Mouse (Mus musculus) thymus, adult 2 months (tissue): ENCODE results near the gene Plac1. TPM values are rescaled to one million over a fixed set of nuclear protein-coding genes. Genes with fewer than 3 reads are reported as not detected.

ENCODE experiments used
- DNase-seq: peaks from one replicate; pipeline ENCODE4 v3.0.0; 2021
- H3K27ac ChIP-seq: fragments of 200-500 bp; 2 replicates; pipeline ENCODE4 v1.5.1; 2012; ENCODE audit warnings: low read length, control low read depth; ENCODE audit not compliant: control insufficient read depth, insufficient read depth
- H3K27me3 ChIP-seq: fragments of 200-500 bp; 2 replicates; pipeline ENCODE4 v1.6.1; 2012; ENCODE audit warnings: mild to moderate bottlenecking, low read length, moderate library complexity, mixed read lengths; ENCODE audit not compliant: control insufficient read depth, insufficient read depth
- H3K36me3 ChIP-seq: fragments of 200-500 bp; 2 replicates; pipeline ENCODE4 v1.6.1; 2012; ENCODE audit warnings: mild to moderate bottlenecking, low read length, moderate library complexity; ENCODE audit not compliant: control insufficient read depth, insufficient read depth
- H3K4me1 ChIP-seq: fragments of 200-500 bp; replicated peaks from 2 replicates; pipeline ENCODE4 v1.6.1; 2012; ENCODE audit warnings: low read length; ENCODE audit not compliant: control insufficient read depth, insufficient read depth
- H3K4me3 ChIP-seq: fragments of 200-500 bp; 2 replicates; pipeline ENCODE4 v1.5.1; 2012; ENCODE audit warnings: mild to moderate bottlenecking, low read length, control low read depth, moderate library complexity; ENCODE audit not compliant: control insufficient read depth, insufficient read depth
- CTCF ChIP-seq: fragments of 200-500 bp; IDR thresholded peaks from 2 replicates; pipeline ENCODE4 v1.5.1; 2012; ENCODE audit warnings: mild to moderate bottlenecking, control low read depth, low read length, moderate library complexity, borderline replicate concordance; ENCODE audit not compliant: control insufficient read depth, poor library complexity, insufficient read depth; ENCODE audit errors: extremely low read depth
- POLR2A ChIP-seq: fragments of 200-500 bp; IDR thresholded peaks from 2 replicates; pipeline ENCODE4 v1.6.1; 2012; ENCODE audit warnings: mild to moderate bottlenecking, low read length, control low read depth, moderate library complexity; ENCODE audit not compliant: control insufficient read depth, poor library complexity, insufficient read depth; ENCODE audit errors: extremely low read depth
- WGBS: fragments of 180-500 bp; shearing (Covaris S2); methylation state at CpG from one replicate; pipeline ENCODE4 v1.1.7; 2018; 5-methylcytosine and 5-hydroxymethylcytosine counted together
- polyA plus RNA-seq: library from polyadenylated mRNA; depleted of rRNA; stranded (reverse); fragments of >200 nt; gene quantifications from 2 replicates; pipeline ENCODE4 v1.2.3, GENCODE M21; 2012

Gene Plac1
- polyA plus RNA-seq, 1 experiment: 0.31 TPM

DNA sequence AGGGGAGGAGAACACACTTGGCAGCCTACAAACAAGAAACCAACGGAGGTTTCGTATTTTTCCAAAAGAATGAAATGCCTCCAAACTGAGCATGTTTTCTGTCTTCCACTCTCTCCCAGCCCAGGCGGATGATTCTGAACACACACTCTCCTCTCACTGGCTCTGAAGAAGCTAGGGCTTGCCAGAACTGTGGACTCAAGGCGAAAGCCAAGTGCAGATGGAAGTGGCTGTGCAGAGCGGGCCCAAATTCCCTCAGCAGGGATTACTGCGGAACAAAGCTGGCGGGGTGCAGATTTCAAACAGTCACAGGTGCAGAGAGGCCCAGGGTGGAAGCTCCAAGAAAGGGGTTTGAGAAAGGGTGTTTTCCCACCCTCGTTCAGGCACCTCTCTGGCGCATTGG is 19.1 kb downstream of the Plac1 start:
- no peak overlapping the region for H3K27ac ChIP-seq
- no peaks in the 10 kb centered on the region for H3K4me1 ChIP-seq

GRCm38 (mm10) chrX:53214557-53215229 is 25.2 kb downstream of the Plac1 start:
- WGBS: 93% methylated on average over 7 of the region's 7 CpGs
- DNase-seq: no peak
- Histone ChIP-seq H3K4me1 (no peaks in the 10 kb centered on the region), H3K27me3 (no peaks in the 10 kb centered on the region), H3K4me3 (no peak overlapping the region), H3K36me3 (no peaks in the 10 kb centered on the region), H3K27ac (no peak overlapping the region)
- TF ChIP-seq CTCF (no peak), POLR2A (no peak)

More for the DNA sequence above, 19.1 kb downstream of the Plac1 start:
- TF ChIP-seq POLR2A (no peak), CTCF (no peak)
- WGBS: 93% methylated on average over 9 of the region's 9 CpGs
- Histone ChIP-seq H3K36me3 (no peaks in the 10 kb centered on the region), H3K4me3 (no peak overlapping the region), H3K27me3 (no peaks in the 10 kb centered on the region)
- DNase-seq: no peak

DNA sequence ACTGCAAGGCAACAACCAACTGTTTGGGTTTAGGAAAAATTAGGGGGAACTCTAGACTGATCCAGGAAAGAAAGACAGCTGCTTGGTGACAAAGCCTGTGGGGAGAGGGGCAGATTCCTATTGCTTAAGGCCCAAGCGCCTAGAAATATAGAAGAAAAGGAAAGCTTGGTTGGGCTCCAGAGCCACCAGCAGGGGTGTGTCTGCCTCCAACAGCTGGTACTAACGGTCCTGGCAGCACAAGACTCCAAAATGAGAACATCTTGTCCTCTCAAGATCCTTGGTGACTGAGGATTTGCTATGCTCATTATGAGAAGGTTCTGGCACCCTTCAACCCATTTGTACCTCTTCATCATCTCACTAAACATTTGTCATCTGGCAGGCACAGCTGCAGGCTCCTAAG is 26.1 kb downstream of the Plac1 start:
- no peaks in the 10 kb centered on the region for H3K36me3 ChIP-seq
- 92% methylated on average over 2 of the region's 2 CpGs for WGBS
- H3K27me3 ChIP-seq: no peaks in the 10 kb centered on the region
- no peak overlapping the region for H3K4me3 ChIP-seq
- TF ChIP-seq POLR2A (no peak), CTCF (no peak)
- no peaks in the 10 kb centered on the region for H3K4me1 ChIP-seq
- no peak for DNase-seq
- no peak overlapping the region for H3K27ac ChIP-seq

DNA sequence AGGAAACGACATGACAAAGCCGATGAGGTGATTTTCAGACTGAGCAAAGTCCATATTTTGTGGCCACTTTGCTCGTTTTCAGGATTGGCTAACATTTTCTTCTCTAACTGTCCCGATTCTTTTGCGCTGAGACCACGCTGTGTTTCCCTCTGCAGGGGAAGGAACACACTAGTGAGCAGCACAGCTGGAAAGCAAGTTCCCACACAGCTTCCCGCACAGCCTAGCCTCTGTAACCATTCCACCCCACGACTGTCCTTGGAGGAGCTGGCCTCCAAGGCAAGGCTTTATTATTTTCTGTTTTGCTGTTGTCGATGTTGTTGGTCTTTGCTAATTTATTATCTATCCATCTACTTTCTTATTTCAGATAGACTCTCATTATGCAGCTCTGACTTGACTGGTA is 27.4 kb downstream of the Plac1 start:
- Histone ChIP-seq H3K27ac (no peak overlapping the region), H3K36me3 (no peaks in the 10 kb centered on the region), H3K4me3 (no peak overlapping the region), H3K4me1 (no peaks in the 10 kb centered on the region), H3K27me3 (no peaks in the 10 kb centered on the region)
- 81% methylated on average over 9 of the region's 9 CpGs for WGBS
- TF ChIP-seq CTCF (no peak), POLR2A (no peak)
- no peak for DNase-seq

DNA sequence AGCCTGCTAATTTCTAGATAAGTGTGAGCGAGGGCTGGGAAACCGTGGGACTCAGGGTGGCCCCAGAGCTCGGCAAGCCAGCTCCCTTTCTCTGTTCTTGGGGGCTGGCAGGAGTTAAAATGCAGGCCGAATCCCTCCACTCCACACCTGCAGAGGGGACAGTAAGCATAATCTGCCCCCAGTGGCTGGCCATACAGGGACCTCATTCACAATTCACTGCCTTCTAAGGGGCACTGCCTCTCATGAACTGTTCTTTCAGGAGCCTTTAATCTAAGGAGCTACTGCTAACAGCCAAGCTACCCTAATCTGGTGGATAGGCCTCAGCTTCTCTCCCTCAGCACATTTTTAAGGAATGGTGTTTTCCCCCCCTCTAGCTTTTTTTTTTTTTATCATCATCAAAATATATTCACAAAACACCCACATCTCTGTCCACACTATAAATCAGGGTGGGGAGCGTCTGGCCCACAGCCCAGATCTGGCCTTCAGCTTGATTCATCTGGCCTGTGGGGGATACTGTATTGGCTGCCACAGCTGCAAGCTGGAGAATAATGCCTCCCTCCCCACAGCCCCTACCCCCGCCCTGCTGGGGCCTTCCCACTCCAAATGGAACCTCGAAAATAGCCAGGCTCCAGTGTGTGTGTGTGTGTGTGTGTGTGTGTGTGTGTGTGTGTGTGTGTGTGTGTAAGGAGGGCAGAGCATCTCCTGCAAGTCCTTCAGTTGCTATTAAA is 28.0 kb downstream of the Plac1 start:
- TF ChIP-seq CTCF: no peak
- no peak for TF ChIP-seq POLR2A
- Histone ChIP-seq H3K27ac (no peak overlapping the region), H3K4me3 (no peak overlapping the region), H3K27me3 (no peaks in the 10 kb centered on the region), H3K36me3 (no peaks in the 10 kb centered on the region), H3K4me1 (no peaks in the 10 kb centered on the region)
- WGBS: 83% methylated on average over 7 of the region's 7 CpGs
- DNase-seq: no peak

DNA sequence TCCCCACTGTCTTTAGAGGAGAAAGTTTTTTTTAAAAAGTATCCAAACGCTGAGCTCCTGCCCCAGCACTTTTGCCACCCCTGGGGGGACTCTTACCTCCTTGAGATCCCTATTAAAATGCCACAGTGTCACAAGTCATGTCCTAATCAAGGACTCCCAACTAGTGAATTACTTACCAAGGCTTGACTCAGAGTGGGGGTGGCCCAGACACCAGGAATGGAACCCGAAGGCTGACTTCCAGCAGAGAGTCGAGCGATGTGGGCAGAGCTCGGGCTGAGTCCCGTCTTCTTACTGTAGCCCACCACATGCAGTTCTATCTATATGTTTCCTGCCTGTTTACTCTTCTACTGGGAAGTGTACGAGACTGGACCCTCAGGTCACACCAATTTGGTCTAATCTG is 30.5 kb downstream of the Plac1 start:
- Histone ChIP-seq H3K27me3 (no peaks in the 10 kb centered on the region), H3K4me1 (no peaks in the 10 kb centered on the region), H3K4me3 (no peak overlapping the region), H3K27ac (no peak overlapping the region), H3K36me3 (no peaks in the 10 kb centered on the region)
- no peak for TF ChIP-seq POLR2A
- TF ChIP-seq CTCF: no peak
- WGBS: 94% methylated on average over 7 of the region's 7 CpGs
- DNase-seq: no peak

DNA sequence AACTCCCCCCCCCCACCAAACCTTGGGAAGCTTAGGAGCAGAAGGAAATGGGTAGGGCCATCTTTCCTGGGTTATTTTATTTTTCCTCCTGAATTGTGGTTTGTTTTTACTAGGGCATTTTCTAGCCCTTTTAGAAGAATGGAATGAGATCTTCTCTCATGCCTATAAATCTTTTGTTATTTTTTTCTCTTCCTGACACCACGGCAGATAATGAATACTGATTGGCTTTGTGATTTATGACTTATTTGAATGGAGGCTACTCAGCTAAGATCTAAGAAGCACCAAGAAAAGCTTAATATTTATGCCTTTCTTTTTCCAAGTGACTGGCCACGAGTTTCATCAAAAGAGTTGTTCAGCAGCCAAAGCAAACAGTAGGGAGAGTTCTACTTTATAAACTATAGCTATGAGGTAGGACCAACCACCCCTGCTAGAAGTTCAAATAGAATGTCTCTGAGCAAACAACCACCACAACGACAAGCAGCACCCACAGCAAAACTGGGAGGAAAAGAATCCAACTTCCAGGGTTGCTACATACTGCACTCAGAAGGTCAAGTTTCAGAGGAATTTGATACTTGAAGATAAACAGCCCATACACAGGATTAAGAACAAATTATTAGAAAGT is 35.1 kb downstream of the Plac1 start:
- H3K4me1 ChIP-seq: no peaks in the 10 kb centered on the region
- no peak for DNase-seq
- H3K36me3 ChIP-seq: no peaks in the 10 kb centered on the region
- no peaks in the 10 kb centered on the region for H3K27me3 ChIP-seq
- 56% methylated on average over 3 of the region's 3 CpGs for WGBS
- H3K4me3 ChIP-seq: no peak overlapping the region
- TF ChIP-seq CTCF (no peak), POLR2A (no peak)
- no peak overlapping the region for H3K27ac ChIP-seq
